In the genomic region with DNA sequence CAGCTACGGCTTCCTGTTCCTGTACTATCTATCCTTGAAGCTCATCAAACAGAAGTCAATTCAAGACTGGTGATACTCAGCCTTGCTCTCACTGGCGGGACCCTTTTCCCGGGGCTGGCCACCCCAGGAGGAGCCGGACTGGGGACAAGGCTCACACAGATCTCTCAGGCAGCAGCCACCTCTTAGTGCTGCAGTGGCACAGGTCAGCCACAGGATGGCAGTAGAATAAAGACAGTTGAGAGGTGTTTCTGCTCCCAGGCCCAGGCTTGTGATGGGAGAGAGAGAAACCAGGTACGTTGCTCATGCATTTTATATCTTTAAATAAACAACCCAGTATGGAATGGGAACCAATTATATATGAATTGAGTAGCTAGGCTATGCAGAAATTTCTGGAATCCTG, we compare ENCODE assay signal across 10 mouse cellular contexts. TPM values are rescaled to one million over a fixed set of nuclear protein-coding genes. Genes with fewer than 3 reads are reported as not detected.
DNase-seq lines count a peak whose midpoint lies in the region; ATAC-seq and TF ChIP-seq lines count a peak whose summit lies in the region.
"Had no signal": no experiment of that assay in that cellular context is flagged by ENCODE, and none has a peak within 500 bp of the region (broad histone marks: within the 10 kb centered on the region; RNA-seq: fewer than 3 reads in every experiment).

No protein-coding gene starts in this region.

- no peaks in the 10 kb centered on the region; the same call in 1 of the 2 replicates for H3K4me1 ChIP-seq in liver, embryonic 12.5 days
- peaks cover 8% of the 10 kb centered on the region for H3K4me1 ChIP-seq in intestine, embryonic 14.5 days (replicated peaks; ENCODE audit: control insufficient read depth, insufficient read depth, low read length)
- H3K4me1 ChIP-seq in stomach, postnatal 0 days (replicated peaks; ENCODE audit: control insufficient read depth, insufficient read depth) = no peaks in the 10 kb centered on the region

- no peak overlapping the region for H3K4me2 ChIP-seq in liver, embryonic 12.5 days
- no peak overlapping the region for H3K4me2 ChIP-seq in intestine, embryonic 14.5 days (ENCODE audit: low read length)
- no peak overlapping the region for H3K4me2 ChIP-seq in stomach, postnatal 0 days (replicated peaks; ENCODE audit: low read depth)
- H3K4me2 ChIP-seq: neural tube, embryonic 13.5 days had no signal

- H3K27ac ChIP-seq in liver, embryonic 12.5 days = no peak overlapping the region
- no peak overlapping the region for H3K27ac ChIP-seq in intestine, embryonic 14.5 days (ENCODE audit: low read depth)
- no peak overlapping the region for H3K27ac ChIP-seq in stomach, postnatal 0 days (replicated peaks)
- H3K27ac ChIP-seq: neural tube, embryonic 13.5 days had no signal

- 29% methylated on average over 5 of the region's 5 CpGs for WGBS in liver, embryonic 12.5 days (ENCODE audit: insufficient replicate concordance)
- WGBS in intestine, embryonic 14.5 days = 32% methylated on average over 5 of the region's 5 CpGs
- WGBS in stomach, postnatal 0 days = 27% methylated on average over 5 of the region's 5 CpGs

- DNase-seq in liver = peak; percentile 65
- peak; percentile 78 for DNase-seq in brain, embryonic 14.5 days (ENCODE audit: low read depth)
- peak; percentile 81 for DNase-seq in intestine, embryonic 14.5 days (ENCODE audit: low spot score)
- peak; percentile 71 to 78 for DNase-seq in left cerebral cortex, postnatal 14 days (ENCODE audit: low spot score in 2 of 2)
- DNase-seq in naive thymus-derived CD4-positive, alpha-beta T cell, adult 2 months (ENCODE audit: low read depth) = peak; percentile 53
- DNase-seq in stomach, postnatal 0 days (ENCODE audit: low spot score) = peak; percentile 60

- TF ChIP-seq POLR2A in brain, embryonic 14.5 days (IDR thresholded peaks at IDR 0.05; ENCODE audit: borderline replicate concordance, extremely low read depth, insufficient read depth, insufficient read length, poor library complexity, severe bottlenecking) = no peak

- no peak for TF ChIP-seq EP300 in stomach, postnatal 0 days (optimal IDR thresholded peaks at IDR 0.05)

- peak; percentile 94 for TF ChIP-seq CTCF in brain, embryonic 14.5 days (IDR thresholded peaks at IDR 0.05; ENCODE audit: borderline replicate concordance, extremely low read depth, insufficient read depth, insufficient read length)
- TF ChIP-seq CTCF in stomach, postnatal 0 days (IDR thresholded peaks at IDR 0.05; ENCODE audit: low read depth) = peak; percentile 95

- intact Hi-C loops in left cerebral cortex, postnatal 14 days (cut with DNase I) = no loop called here

- H3K27me3 ChIP-seq in liver, embryonic 12.5 days (replicated peaks) = peaks cover 9% of the 10 kb centered on the region; the same call in 1 of the 2 replicates
- no peaks in the 10 kb centered on the region for H3K27me3 ChIP-seq in intestine, embryonic 14.5 days (replicated peaks; ENCODE audit: control insufficient read depth, insufficient read depth, low read length)
- H3K27me3 ChIP-seq in stomach, postnatal 0 days (ENCODE audit: control insufficient read depth, insufficient read depth, low read length) = no peaks in the 10 kb centered on the region

- H3K4me3 ChIP-seq in liver, embryonic 12.5 days = no peak overlapping the region
- H3K4me3 ChIP-seq in intestine, embryonic 14.5 days (ENCODE audit: low read depth, low read length) = no peak overlapping the region
- H3K4me3 ChIP-seq in stomach, postnatal 0 days (ENCODE audit: low read depth, low read length) = no peak overlapping the region
- H3K4me3 ChIP-seq: erythroblast, embryonic 14.5 days; neural tube, embryonic 13.5 days had no signal

- ATAC-seq in liver, embryonic 12.5 days = no peak
- peak; percentile 87 for ATAC-seq in erythroid progenitor cell, adult 5-6 weeks (replicated peaks; ENCODE audit: low FRiP score, poor library complexity, severe bottlenecking)
- peak; percentile 34; the same call in 1 of the 2 replicates for ATAC-seq in intestine, embryonic 14.5 days (replicated peaks; ENCODE audit: low FRiP score, low TSS enrichment, low read depth)
- peak; percentile 30; the same call in 1 of the 2 replicates for ATAC-seq in stomach, postnatal 0 days (ENCODE audit: low FRiP score, low TSS enrichment)

- peaks cover 5% of the 10 kb centered on the region for H3K36me3 ChIP-seq in liver, embryonic 12.5 days
- H3K36me3 ChIP-seq in intestine, embryonic 14.5 days (ENCODE audit: control insufficient read depth, insufficient read depth, low read length) = no peaks in the 10 kb centered on the region
- no peaks in the 10 kb centered on the region for H3K36me3 ChIP-seq in stomach, postnatal 0 days (ENCODE audit: control insufficient read depth, insufficient read depth, low read length)
- H3K36me3 ChIP-seq: neural tube, embryonic 13.5 days had no signal

- H3K9me3 ChIP-seq in liver, embryonic 12.5 days (replicated peaks) = no peaks in the 10 kb centered on the region
- no peaks in the 10 kb centered on the region for H3K9me3 ChIP-seq in intestine, embryonic 14.5 days (ENCODE audit: control insufficient read depth, low read length)
- H3K9me3 ChIP-seq in stomach, postnatal 0 days (ENCODE audit: control insufficient read depth, low read length) = no peaks in the 10 kb centered on the region
- H3K9me3 ChIP-seq: neural tube, embryonic 13.5 days had no signal

- H3K9ac ChIP-seq in liver, embryonic 12.5 days = no peak overlapping the region
- H3K9ac ChIP-seq in intestine, embryonic 14.5 days (ENCODE audit: low read length) = no peak overlapping the region
- H3K9ac ChIP-seq in stomach, postnatal 0 days (ENCODE audit: low read length) = no peak overlapping the region
- H3K9ac ChIP-seq: neural tube, embryonic 13.5 days had no signal

RNA-seq across cellular contexts. Expression of gene Abcg5, which starts 15.9 kb away (rescaled TPM):
- 0.14 and 0.26 TPM in 2 replicates for polyA plus RNA-seq in liver, embryonic 12.5 days (2016; fragmentation: Nextera tagmentation; extraction: Ambion mirVana)
- 2.1 and 3.7 TPM in 2 replicates for polyA plus RNA-seq in brain, embryonic 14.5 days (2012; rRNA removed)
- not detected in 2 replicates for total RNA-seq in erythroid progenitor cell, adult 5-6 weeks (2015; ENCODE audit: low replicate concordance)
- total RNA-seq in erythroid progenitor cell, adult 5-6 weeks (2017; ENCODE audit: low replicate concordance) = not detected in 2 replicates
- polyA plus RNA-seq in intestine, embryonic 14.5 days (2014; fragmentation: Nextera tagmentation; extraction: Ambion mirVana) = 1.1 and 2.3 TPM in 2 replicates
- total RNA-seq in left cerebral cortex, postnatal 14 days (2021) = not detected
- 0.82 and 1.7 TPM in 2 replicates for polyA plus RNA-seq in stomach, postnatal 0 days (2015; fragmentation: Nextera tagmentation; extraction: Ambion mirVana)
- polyA plus RNA-seq: erythroblast, embryonic 14.5 days had no signal

RNA-seq across cellular contexts. Expression of gene Abcg8, which starts 22.6 kb away (rescaled TPM):
- polyA plus RNA-seq in liver, embryonic 12.5 days (2016; fragmentation: Nextera tagmentation; extraction: Ambion mirVana) = 0.14 and 0.28 TPM in 2 replicates
- polyA plus RNA-seq in brain, embryonic 14.5 days (2012; rRNA removed) = 0.50 and 0.55 TPM in 2 replicates
- not detected in 2 replicates for total RNA-seq in erythroid progenitor cell, adult 5-6 weeks (2015; ENCODE audit: low replicate concordance)
- total RNA-seq in erythroid progenitor cell, adult 5-6 weeks (2017; ENCODE audit: low replicate concordance) = not detected in 2 replicates
- polyA plus RNA-seq in intestine, embryonic 14.5 days (2014; fragmentation: Nextera tagmentation; extraction: Ambion mirVana) = 0.09 TPM in 1 of 2 replicates, not detected in the other
- total RNA-seq in left cerebral cortex, postnatal 14 days (2021) = under 1 TPM in 1 of 2 experiments, not detected in 1; 0.15 TPM
- 0.08 and 0.13 TPM in 2 replicates for polyA plus RNA-seq in stomach, postnatal 0 days (2015; fragmentation: Nextera tagmentation; extraction: Ambion mirVana)
- polyA plus RNA-seq: erythroblast, embryonic 14.5 days; neural tube, embryonic 13.5 days had no signal
